In genomic region chr10:111936491-111937145, GRCm38 (mm10) we compare ENCODE assay signal across 7 mouse cellular contexts. TPM values are rescaled to one million over a fixed set of nuclear protein-coding genes. Genes with fewer than 3 reads are reported as not detected.
A peak's percentile ranks its signal among the peaks of the same experiment; 100 is the strongest.
DNase-seq lines count a peak whose midpoint lies in the region; ATAC-seq lines count a peak whose summit lies in the region.

No protein-coding gene starts in this region.

- H3K27ac ChIP-seq in hindbrain, embryonic 13.5 days, result peak overlapping the region; percentile 46; the same call in 1 of the 2 replicates
- peak overlapping the region; percentile 69 for H3K27ac ChIP-seq in lung, embryonic 16.5 days (ENCODE audit: low read length)

- peaks cover 19% of the 10 kb centered on the region for H3K4me1 ChIP-seq in hindbrain, embryonic 13.5 days (replicated peaks)
- H3K4me1 ChIP-seq in lung, embryonic 16.5 days (replicated peaks; ENCODE audit: control insufficient read depth, insufficient read depth, low read length), result peaks cover 23% of the 10 kb centered on the region

- DNase-seq in urinary bladder, postnatal 25 days (ENCODE audit: low spot score), result peak; percentile 32
- no peak for DNase-seq in urinary bladder, postnatal 10 days (ENCODE audit: low spot score)
- peak; percentile 77 for DNase-seq in gastrocnemius, postnatal 10 days
- DNase-seq in yolk sac, embryonic 10.5 days (ENCODE audit: low spot score), result peak; percentile 7
- DNase-seq in T-cell, adult 2 months (ENCODE audit: low spot score), result no peak

- H3K9ac ChIP-seq in hindbrain, embryonic 13.5 days, result no peak overlapping the region
- peak overlapping the region; percentile 49 for H3K9ac ChIP-seq in lung, embryonic 16.5 days (ENCODE audit: low read length)

- H3K36me3 ChIP-seq in hindbrain, embryonic 13.5 days, result no peaks in the 10 kb centered on the region
- no peaks in the 10 kb centered on the region for H3K36me3 ChIP-seq in lung, embryonic 16.5 days (ENCODE audit: control insufficient read depth, insufficient read depth, low read length)

- no peaks in the 10 kb centered on the region for H3K27me3 ChIP-seq in hindbrain, embryonic 13.5 days
- H3K27me3 ChIP-seq in lung, embryonic 16.5 days (ENCODE audit: control insufficient read depth, insufficient read depth, low read depth, low read length), result no peaks in the 10 kb centered on the region

- ATAC-seq in hindbrain, embryonic 13.5 days (ENCODE audit: low FRiP score), result peak; percentile 77
- peak; percentile 93 for ATAC-seq in lung, embryonic 16.5 days (ENCODE audit: low read depth)

- H3K4me3 ChIP-seq in hindbrain, embryonic 13.5 days, result no peak overlapping the region
- H3K4me3 ChIP-seq in lung, embryonic 16.5 days (ENCODE audit: low read length), result no peak overlapping the region

- no peaks in the 10 kb centered on the region for H3K9me3 ChIP-seq in hindbrain, embryonic 13.5 days
- no peaks in the 10 kb centered on the region for H3K9me3 ChIP-seq in lung, embryonic 16.5 days (ENCODE audit: control insufficient read depth, low read length)

- no peak overlapping the region for H3K4me2 ChIP-seq in hindbrain, embryonic 13.5 days
- H3K4me2 ChIP-seq in lung, embryonic 16.5 days (ENCODE audit: low read depth, low read length), result peak overlapping the region; percentile 39; the same call in 1 of the 2 replicates

- whole genome bisulfite sequencing in hindbrain, embryonic 13.5 days, result 39% methylated on average over 13 of the region's 13 CpGs
- 7% methylated on average over 13 of the region's 13 CpGs for WGBS in lung, embryonic 16.5 days

RNA-seq across cellular contexts. Expression of gene Krr1, which starts 35.8 kb away (rescaled TPM):
- 10 to 100 TPM; 25.0 to 25.4 TPM for total RNA-seq in gastrocnemius, postnatal 10 days (2021)
- 39.2 and 42.1 TPM in 2 replicates for polyA plus RNA-seq in hindbrain, embryonic 13.5 days (2015; fragmentation: Nextera tagmentation; extraction: Ambion mirVana)
- polyA plus RNA-seq in lung, embryonic 16.5 days (2015; fragmentation: Nextera tagmentation; extraction: Ambion mirVana), result 42.4 and 50.5 TPM in 2 replicates

Comparison
In these comparisons a context has a peak if more than half of its experiments do, and no peak if none do; other contexts are left out.
1. DNase-seq: peak in urinary bladder, postnatal 25 days (single experiment), gastrocnemius, postnatal 10 days (single experiment) and yolk sac, embryonic 10.5 days (single experiment); none in urinary bladder, postnatal 10 days (single experiment) and T-cell, adult 2 months (single experiment).